Mouse (Mus musculus): Measurements from ENCODE around the gene Slc25a36. TPM values are rescaled to one million over a fixed set of nuclear protein-coding genes. Genes with fewer than 3 reads are reported as not detected.
A peak's percentile ranks its signal among the peaks of the same experiment; 100 is the strongest.

The Slc25a36 gene
- polyA plus RNA-seq, 1 experiment from 2014 or later, result 19.6 TPM

GRCm38 (mm10) chr9:97065885-97066284, 45.1 kb downstream of the Slc25a36 start:
- Histone ChIP-seq H3K4me1 (no peaks in the 10 kb centered on the region), H3K9ac (no peak overlapping the region), H3K27me3 (replicated peaks) (no peaks in the 10 kb centered on the region), H3K4me3 (no peak overlapping the region), H3K9me3 (replicated peaks) (no peaks in the 10 kb centered on the region), H3K4me2 (no peak overlapping the region), H3K36me3 (0 out of 2 replicates have a peak, but pooled peaks cover 5% of the 10 kb centered on the region), H3K27ac (no peak overlapping the region)
- WGBS (ENCODE audit: insufficient replicate concordance), result 83% methylated on average over 4 of the region's 4 CpGs
- no peak for ATAC-seq

GRCm38 (mm10) chr9:97065216-97065615, 45.7 kb downstream of the Slc25a36 start:
- Histone ChIP-seq H3K36me3 (0 out of 2 replicates have a peak, but pooled peaks cover 5% of the 10 kb centered on the region), H3K4me2 (no peak overlapping the region), H3K4me1 (no peaks in the 10 kb centered on the region), H3K27me3 (replicated peaks) (no peaks in the 10 kb centered on the region), H3K9ac (no peak overlapping the region), H3K27ac (no peak overlapping the region), H3K9me3 (replicated peaks) (no peaks in the 10 kb centered on the region), H3K4me3 (no peak overlapping the region)
- WGBS (ENCODE audit: insufficient replicate concordance), result 76% methylated on average over 5 of the region's 5 CpGs
- ATAC-seq, result no peak

GRCm38 (mm10) chr9:97064161-97064560, 46.8 kb downstream of the Slc25a36 start:
- H3K27me3 ChIP-seq (replicated peaks), result no peaks in the 10 kb centered on the region
- no peak overlapping the region for H3K27ac ChIP-seq
- no peak overlapping the region for H3K4me2 ChIP-seq
- no peak overlapping the region for H3K9ac ChIP-seq
- H3K36me3 ChIP-seq, result 0 out of 2 replicates have a peak, but pooled peaks cover 5% of the 10 kb centered on the region
- ATAC-seq, result no peak
- 77% methylated on average over 1 of the region's 1 CpGs for WGBS (ENCODE audit: insufficient replicate concordance)
- no peak overlapping the region for H3K4me3 ChIP-seq
- H3K4me1 ChIP-seq, result no peaks in the 10 kb centered on the region
- H3K9me3 ChIP-seq (replicated peaks), result no peaks in the 10 kb centered on the region

GRCm38 (mm10) chr9:97061696-97062095, 49.3 kb downstream of the Slc25a36 start:
- H3K4me3 ChIP-seq, result no peak overlapping the region
- no peak overlapping the region for H3K9ac ChIP-seq
- H3K4me2 ChIP-seq, result no peak overlapping the region
- H3K27me3 ChIP-seq (replicated peaks), result no peaks in the 10 kb centered on the region
- H3K36me3 ChIP-seq, result no peaks in the 10 kb centered on the region
- ATAC-seq, result no peak
- H3K27ac ChIP-seq, result no peak overlapping the region
- 81% methylated on average over 9 of the region's 9 CpGs for WGBS (ENCODE audit: insufficient replicate concordance)
- no peaks in the 10 kb centered on the region for H3K4me1 ChIP-seq
- no peaks in the 10 kb centered on the region for H3K9me3 ChIP-seq (replicated peaks)

GRCm38 (mm10) chr9:97056541-97057338, 54.2 kb downstream of the Slc25a36 start:
- 55% methylated on average over 18 of the region's 18 CpGs for WGBS (ENCODE audit: insufficient replicate concordance)
- no peak overlapping the region for H3K9ac ChIP-seq
- H3K27me3 ChIP-seq (replicated peaks), result no peaks in the 10 kb centered on the region
- no peak overlapping the region for H3K4me3 ChIP-seq
- no peaks in the 10 kb centered on the region for H3K9me3 ChIP-seq (replicated peaks)
- H3K36me3 ChIP-seq, result no peaks in the 10 kb centered on the region
- H3K27ac ChIP-seq, result no peak overlapping the region
- peak overlapping the region; percentile 4; the same call in 1 of the 2 replicates for H3K4me2 ChIP-seq
- no peak for ATAC-seq
- H3K4me1 ChIP-seq, result no peaks in the 10 kb centered on the region

GRCm38 (mm10) chr9:97055906-97056305, 55.1 kb downstream of the Slc25a36 start:
- Histone ChIP-seq H3K4me3 (no peak overlapping the region), H3K27ac (no peak overlapping the region), H3K9ac (no peak overlapping the region), H3K36me3 (no peaks in the 10 kb centered on the region), H3K9me3 (replicated peaks) (no peaks in the 10 kb centered on the region), H3K4me2 (no peak overlapping the region), H3K27me3 (replicated peaks) (no peaks in the 10 kb centered on the region), H3K4me1 (no peaks in the 10 kb centered on the region)
- ATAC-seq, result no peak
- WGBS (ENCODE audit: insufficient replicate concordance), result 79% methylated on average over 14 of the region's 14 CpGs

- H3K4me3 ChIP-seq, result no peak overlapping the region
- no peaks in the 10 kb centered on the region for H3K4me1 ChIP-seq
- no peak overlapping the region for H3K9ac ChIP-seq
- no peak overlapping the region for H3K27ac ChIP-seq
- no peak overlapping the region for H3K4me2 ChIP-seq
- H3K36me3 ChIP-seq, result no peaks in the 10 kb centered on the region
- no peak for ATAC-seq
- H3K27me3 ChIP-seq (replicated peaks), result no peaks in the 10 kb centered on the region
- H3K9me3 ChIP-seq (replicated peaks), result 0 out of 2 replicates have a peak, but pooled peaks cover 6% of the 10 kb centered on the region
- WGBS (ENCODE audit: insufficient replicate concordance), result 67% methylated on average over 8 of the region's 8 CpGs
Measured at GRCm38 (mm10) chr9:97051176-97051575, 59.8 kb downstream of the Slc25a36 start.

- H3K36me3 ChIP-seq, result no peaks in the 10 kb centered on the region
- ATAC-seq, result no peak
- H3K4me2 ChIP-seq, result no peak overlapping the region
- H3K9me3 ChIP-seq (replicated peaks), result 0 out of 2 replicates have a peak, but pooled peaks cover 6% of the 10 kb centered on the region
- H3K4me3 ChIP-seq, result no peak overlapping the region
- no peaks in the 10 kb centered on the region for H3K4me1 ChIP-seq
- H3K27ac ChIP-seq, result no peak overlapping the region
- H3K9ac ChIP-seq, result no peak overlapping the region
- no peaks in the 10 kb centered on the region for H3K27me3 ChIP-seq (replicated peaks)
- WGBS (ENCODE audit: insufficient replicate concordance), result 75% methylated on average over 4 of the region's 4 CpGs
Measured at GRCm38 (mm10) chr9:97046240-97046639, 64.7 kb downstream of the Slc25a36 start.

GRCm38 (mm10) chr9:97041633-97042032, 69.3 kb downstream of the Slc25a36 start:
- no peak for ATAC-seq
- H3K27me3 ChIP-seq (replicated peaks), result no peaks in the 10 kb centered on the region
- H3K36me3 ChIP-seq, result no peaks in the 10 kb centered on the region
- 61% methylated on average over 8 of the region's 8 CpGs for WGBS (ENCODE audit: insufficient replicate concordance)
- no peak overlapping the region for H3K9ac ChIP-seq
- no peak overlapping the region for H3K4me3 ChIP-seq
- H3K27ac ChIP-seq, result no peak overlapping the region
- no peaks in the 10 kb centered on the region for H3K9me3 ChIP-seq (replicated peaks)
- H3K4me2 ChIP-seq, result no peak overlapping the region
- H3K4me1 ChIP-seq, result no peaks in the 10 kb centered on the region

GRCm38 (mm10) chr9:97038010-97038409, 72.9 kb downstream of the Slc25a36 start:
- H3K27me3 ChIP-seq (replicated peaks), result no peaks in the 10 kb centered on the region
- no peak overlapping the region for H3K4me2 ChIP-seq
- ATAC-seq, result no peak
- no peak overlapping the region for H3K4me3 ChIP-seq
- no peak overlapping the region for H3K9ac ChIP-seq
- H3K9me3 ChIP-seq (replicated peaks), result no peaks in the 10 kb centered on the region
- 73% methylated on average over 3 of the region's 3 CpGs for WGBS (ENCODE audit: insufficient replicate concordance)
- no peak overlapping the region for H3K27ac ChIP-seq
- H3K4me1 ChIP-seq, result no peaks in the 10 kb centered on the region
- no peaks in the 10 kb centered on the region for H3K36me3 ChIP-seq

- no peak for ATAC-seq
Measured at GRCm38 (mm10) chr9:97036656-97037055, 74.3 kb downstream of the Slc25a36 start.

GRCm38 (mm10) chr9:97027361-97027760, 83.6 kb downstream of the Slc25a36 start:
- Histone ChIP-seq H3K4me1 (no peaks in the 10 kb centered on the region), H3K27ac (no peak overlapping the region), H3K9me3 (replicated peaks) (no peaks in the 10 kb centered on the region), H3K36me3 (no peaks in the 10 kb centered on the region), H3K27me3 (replicated peaks) (peaks cover 25% of the 10 kb centered on the region), H3K4me3 (no peak overlapping the region), H3K4me2 (no peak overlapping the region), H3K9ac (no peak overlapping the region)
- ATAC-seq, result no peak
- 59% methylated on average over 12 of the region's 12 CpGs for WGBS (ENCODE audit: insufficient replicate concordance)

More at GRCm38 (mm10) chr9:97036656-97037055, 74.3 kb downstream of the Slc25a36 start:
- Histone ChIP-seq H3K4me1 (no peaks in the 10 kb centered on the region), H3K36me3 (no peaks in the 10 kb centered on the region), H3K4me2 (no peak overlapping the region), H3K27me3 (replicated peaks) (no peaks in the 10 kb centered on the region), H3K9me3 (replicated peaks) (no peaks in the 10 kb centered on the region), H3K27ac (no peak overlapping the region), H3K9ac (no peak overlapping the region), H3K4me3 (no peak overlapping the region)
- 76% methylated on average over 7 of the region's 7 CpGs for WGBS (ENCODE audit: insufficient replicate concordance)

Data from liver, embryonic 12.5 days (tissue).